Mouse (Mus musculus) fat pad, adult 2 months (tissue): ENCODE data around the gene Olfr1158.
"Not testable (repeated sequence)": the region's sequence is repeated elsewhere in the genome, so short reads cannot be mapped to it uniquely, and the experiment has no call there.

Source experiments
- DNase-seq: peaks from one replicate; pipeline ENCODE4 v3.0.0-alpha.2; 2011; ENCODE audit warnings: low read depth, low spot score; ENCODE audit errors: extremely low read depth

Gene Olfr1158

GRCm38 (mm10) chr2:87989813-87990212 lies at the start of gene Olfr1158:
Olfr1158 (plus strand) TSS chr2:87990113.
- DNase-seq = no peak

DNA sequence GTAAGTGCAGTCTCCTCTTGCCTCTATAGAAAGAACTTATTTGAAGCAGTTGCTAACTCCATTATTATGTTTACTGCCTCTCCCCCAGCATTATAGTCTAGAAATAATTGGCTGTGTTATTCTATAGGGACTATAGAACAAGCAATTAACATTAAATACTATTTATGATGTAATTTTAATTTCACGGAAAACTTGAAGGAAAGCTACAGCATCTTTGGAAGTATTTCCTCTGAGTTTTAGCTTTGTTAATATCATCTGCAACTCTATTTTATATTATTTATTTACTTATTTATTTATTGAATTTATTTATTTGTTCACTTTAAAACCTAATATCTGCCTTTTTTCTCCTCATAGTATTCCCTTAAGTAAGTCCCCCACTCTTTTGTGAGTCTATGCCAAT lies 44.9 kb upstream of the Olfr1158 start, which contains the start of gene Olfr1155:
Gene Olfr1155 (minus strand): TSS at position 101 of the 400 bp plus-strand sequence.
- no peak for DNase-seq

DNA sequence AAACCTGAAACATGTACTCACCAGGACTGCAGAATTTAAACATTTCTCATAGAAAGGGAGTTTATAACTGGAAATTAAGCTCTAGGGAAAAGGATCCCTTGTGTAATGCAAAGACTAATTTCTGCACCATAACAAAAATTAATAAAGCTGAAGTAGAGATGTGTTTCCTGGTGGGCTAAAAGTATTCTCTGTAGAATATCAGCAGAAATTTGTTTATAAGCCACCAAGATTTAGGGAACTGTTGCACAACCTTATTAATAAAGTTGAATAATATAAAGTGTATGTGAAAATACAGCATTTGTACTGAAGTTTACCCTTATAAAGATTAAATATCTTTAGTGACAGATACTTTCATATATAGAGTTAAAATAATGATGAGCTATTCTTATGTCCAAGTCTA lies 36.9 kb upstream of the Olfr1158 start, which contains the start of gene Olfr1156:
Gene Olfr1156 (minus strand): TSS at position 101 of the 400 bp plus-strand sequence.
- no peak for DNase-seq

DNA sequence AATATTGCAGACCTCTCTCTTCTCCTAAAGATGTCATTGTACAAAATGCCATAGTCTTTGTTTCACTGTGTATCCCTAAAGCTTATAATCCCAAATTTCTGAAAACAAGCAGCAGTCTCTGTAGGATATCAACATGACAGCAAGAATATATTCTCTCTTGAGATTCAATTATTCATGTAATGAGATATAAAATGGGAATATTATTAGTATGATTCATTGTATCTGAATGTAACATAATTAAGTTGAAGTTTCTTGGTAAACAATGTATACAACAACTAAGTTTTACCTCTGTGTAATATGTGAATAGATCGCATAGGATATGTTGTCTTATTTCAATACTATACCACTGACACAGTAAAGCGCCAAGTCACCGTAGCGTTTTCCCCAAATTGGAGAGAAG lies 21.7 kb upstream of the Olfr1158 start, which contains the start of gene Olfr1157:
Gene Olfr1157 (minus strand): TSS at position 101 of the 400 bp plus-strand sequence.
- no peak for DNase-seq

DNA sequence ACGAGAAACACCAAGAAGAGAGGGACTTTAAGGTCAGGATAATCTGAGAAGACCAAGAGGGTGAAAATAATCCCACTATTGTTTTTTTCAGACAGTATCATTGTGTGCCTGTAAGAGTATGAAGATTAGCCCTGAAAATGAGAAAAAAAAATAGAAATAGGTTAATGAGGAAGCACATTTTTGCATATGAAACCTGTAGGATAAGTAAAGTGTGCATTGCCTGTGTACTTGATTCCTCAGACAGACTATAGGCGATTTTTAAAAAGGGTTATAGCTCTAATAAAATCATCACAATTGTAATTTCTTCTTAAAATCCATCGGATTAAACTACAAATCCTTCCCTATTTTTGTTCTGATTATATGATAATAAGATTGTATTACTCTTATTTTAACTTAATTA lies 15.3 kb upstream of the Olfr1158 start, which contains the start of gene Olfr74:
Gene Olfr74 (minus strand): TSS at position 101 of the 400 bp plus-strand sequence.
- no peak for DNase-seq

DNA sequence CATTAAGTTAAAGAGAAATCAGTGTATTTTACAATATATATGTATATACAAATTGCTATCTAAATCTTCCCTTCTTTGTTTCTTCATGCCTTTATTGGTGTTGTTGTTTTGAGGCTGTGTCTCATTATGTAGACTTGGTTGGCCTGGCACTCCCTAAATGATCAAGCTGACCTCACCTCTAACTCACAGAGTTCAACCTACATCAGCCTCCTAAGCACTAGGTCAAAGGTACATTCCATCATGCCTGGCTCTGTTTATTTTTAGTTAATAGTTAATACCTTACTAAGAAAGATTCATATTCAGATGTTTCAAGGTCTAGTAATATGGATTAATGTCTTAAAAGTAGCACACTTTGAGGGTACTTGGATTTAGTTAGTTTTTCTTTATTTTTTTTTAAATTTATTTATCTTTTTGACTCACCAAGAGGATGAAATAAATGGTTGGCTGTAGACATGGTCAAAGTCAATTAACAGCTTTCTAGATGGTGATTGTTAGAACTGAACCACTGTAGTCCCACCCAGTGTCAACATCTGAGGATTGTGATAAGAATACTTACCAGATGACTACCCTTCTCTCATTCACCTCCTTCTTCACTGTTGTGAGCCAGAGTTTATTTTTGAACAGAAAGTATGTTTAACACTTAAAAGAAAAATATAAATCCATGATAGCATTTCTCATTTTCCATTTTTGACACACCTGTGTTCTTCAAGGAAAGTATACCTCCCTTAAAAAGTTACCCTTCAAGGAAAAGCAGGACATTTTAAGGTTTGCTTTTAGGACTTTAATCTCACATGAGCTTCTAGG lies 17.8 kb downstream of the Olfr1158 start, which contains the start of gene Olfr1160:
Gene Olfr1160 (minus strand): TSS at position 754 of the 804 bp plus-strand sequence.
- DNase-seq = no peak

DNA sequence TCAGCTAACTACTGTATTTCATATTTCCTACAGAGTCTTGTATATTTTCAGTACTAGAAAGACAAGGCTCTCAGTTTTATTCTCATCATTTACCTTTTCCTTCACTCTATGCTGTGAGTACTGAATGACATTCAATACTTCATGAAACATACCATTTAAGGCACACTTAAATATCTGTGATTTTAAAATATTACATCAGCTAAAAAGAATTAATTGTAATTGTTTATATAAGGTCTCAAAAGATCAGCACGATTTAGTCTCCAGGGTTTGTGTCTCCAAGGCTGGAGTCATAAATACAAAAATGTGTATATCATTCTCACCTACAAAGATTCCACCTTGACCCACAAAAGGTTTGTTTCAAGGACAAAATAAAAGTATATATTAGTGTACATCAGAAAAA lies 32.6 kb downstream of the Olfr1158 start, which contains the start of gene Olfr1161:
Gene Olfr1161 (plus strand): TSS at position 301 of the 400 bp plus-strand sequence.
- DNase-seq = not testable (repeated sequence)

DNA sequence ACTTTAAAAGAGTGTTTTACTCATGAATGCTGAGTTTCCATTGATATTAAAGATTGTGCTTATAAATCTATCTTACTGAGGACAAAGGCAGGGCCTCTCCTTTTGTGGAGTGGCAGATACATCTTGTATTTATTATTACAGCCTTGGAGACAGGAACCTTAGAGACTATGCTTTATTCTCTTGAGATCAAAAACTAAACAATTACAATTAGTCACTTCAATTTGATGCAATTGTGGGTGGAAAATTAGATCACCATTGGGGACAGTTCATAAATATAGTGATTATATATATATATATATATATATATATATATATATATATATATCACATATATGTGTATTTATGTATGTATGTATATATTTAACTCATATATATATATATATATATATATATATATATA lies 47.7 kb downstream of the Olfr1158 start, which contains the start of gene Olfr73:
Gene Olfr73 (minus strand): TSS at position 101 of the 400 bp plus-strand sequence.
- DNase-seq = no peak
